Mouse (Mus musculus) forebrain, embryonic 15.5 days (tissue): ENCODE measurements at regions not wholly inside any gene's neighbourhood (a gene's known extent, or its start where the extent isn't known, plus 50 kb on each side); places are given as distances from the start of the nearest gene placed in this dataset.
"Not testable (repeated sequence)": the region's sequence is repeated elsewhere in the genome, so short reads cannot be mapped to it uniquely, and the experiment has no call there.

Source experiments
- ATAC-seq: fragments of 200-750 bp; cut with Nextera tagmentation; replicated peaks from 2 replicates; pipeline ENCODE4 v1.8.0; 2017; ENCODE audit warnings: mild to moderate bottlenecking, moderate TSS enrichment, moderate library complexity
- H3K27ac ChIP-seq: fragments of 300-500 bp; sonication (generic); replicated peaks from 2 replicates; pipeline ENCODE4 v1.5.1; 2015; ENCODE audit warnings: mild to moderate bottlenecking, inconsistent platforms
- H3K27me3 ChIP-seq: fragments of 300-500 bp; sonication (generic); 2 replicates; pipeline ENCODE4 v1.6.1; 2015; ENCODE audit warnings: inconsistent platforms
- H3K36me3 ChIP-seq: fragments of 300-500 bp; sonication (generic); 2 replicates; pipeline ENCODE4 v1.6.1; 2015; ENCODE audit warnings: mild to moderate bottlenecking, inconsistent platforms
- H3K4me1 ChIP-seq: fragments of 300-500 bp; sonication (generic); 2 replicates; pipeline ENCODE4 v1.6.1; 2015; ENCODE audit warnings: inconsistent platforms
- H3K4me2 ChIP-seq: fragments of 300-500 bp; sonication (generic); replicated peaks from 2 replicates; pipeline ENCODE4 v1.6.1; 2015; ENCODE audit warnings: mild to moderate bottlenecking, inconsistent platforms
- H3K4me3 ChIP-seq: fragments of 300-500 bp; sonication (generic); 2 replicates; pipeline ENCODE4 v1.5.1; 2015; ENCODE audit warnings: mild to moderate bottlenecking, inconsistent platforms
- H3K9ac ChIP-seq: fragments of 300-500 bp; sonication (generic); replicated peaks from 2 replicates; pipeline ENCODE4 v1.6.1; 2015; ENCODE audit warnings: mild to moderate bottlenecking, inconsistent platforms
- H3K9me3 ChIP-seq: fragments of 300-500 bp; sonication (generic); 2 replicates; pipeline ENCODE4 v1.6.1; 2016; ENCODE audit warnings: inconsistent platforms
- WGBS: fragments of 180-500 bp; shearing (Covaris S2); methylation state at CpG from one replicate; pipeline ENCODE4 v1.1.7; 2015; ENCODE audit warnings: mixed read lengths; 5-methylcytosine and 5-hydroxymethylcytosine counted together

GRCm38 (mm10) chr15:3171774-3172173, 96.6 kb upstream of the Selenop start:
- Histone ChIP-seq H3K4me3 (no peak overlapping the region), H3K36me3 (no peaks in the 10 kb centered on the region), H3K27ac (no peak overlapping the region), H3K27me3 (no peaks in the 10 kb centered on the region), H3K4me2 (no peak overlapping the region), H3K9me3 (no peaks in the 10 kb centered on the region), H3K9ac (no peak overlapping the region), H3K4me1 (no peaks in the 10 kb centered on the region)
- ATAC-seq, result no peak

GRCm38 (mm10) chr15:3174072-3174471, 94.3 kb upstream of the Selenop start:
- Histone ChIP-seq H3K27ac (no peak overlapping the region), H3K9ac (no peak overlapping the region), H3K4me2 (no peak overlapping the region), H3K4me3 (no peak overlapping the region), H3K9me3 (no peaks in the 10 kb centered on the region), H3K4me1 (no peaks in the 10 kb centered on the region), H3K27me3 (no peaks in the 10 kb centered on the region), H3K36me3 (no peaks in the 10 kb centered on the region)
- WGBS, result 69% methylated on average over 2 of the region's 2 CpGs
- ATAC-seq, result no peak

- H3K27ac ChIP-seq, result no peak overlapping the region
- no peaks in the 10 kb centered on the region for H3K9me3 ChIP-seq
- WGBS, result 53% methylated on average over 2 of the region's 2 CpGs
- H3K9ac ChIP-seq, result no peak overlapping the region
- no peak overlapping the region for H3K4me3 ChIP-seq
- H3K36me3 ChIP-seq, result no peaks in the 10 kb centered on the region
- H3K4me1 ChIP-seq, result no peaks in the 10 kb centered on the region
- no peaks in the 10 kb centered on the region for H3K27me3 ChIP-seq
- ATAC-seq, result no peak
- no peak overlapping the region for H3K4me2 ChIP-seq
These were observed 93.5 kb upstream of the Selenop start for GRCm38 (mm10) chr15:3174848-3175247.

GRCm38 (mm10) chr15:3201912-3202653, 66.3 kb upstream of the Selenop start:
- Histone ChIP-seq H3K4me2 (no peak overlapping the region), H3K9me3 (no peaks in the 10 kb centered on the region), H3K4me1 (no peaks in the 10 kb centered on the region), H3K36me3 (no peaks in the 10 kb centered on the region), H3K4me3 (no peak overlapping the region), H3K27ac (no peak overlapping the region), H3K27me3 (no peaks in the 10 kb centered on the region), H3K9ac (no peak overlapping the region)
- peak; percentile 61; the same call in 1 of the 2 replicates for ATAC-seq
- WGBS, result 83% methylated on average over 2 of the region's 2 CpGs

GRCm38 (mm10) chr15:3205522-3205921, 62.8 kb upstream of the Selenop start:
- Histone ChIP-seq H3K4me3 (no peak overlapping the region), H3K27me3 (no peaks in the 10 kb centered on the region), H3K9me3 (no peaks in the 10 kb centered on the region), H3K27ac (no peak overlapping the region), H3K4me1 (no peaks in the 10 kb centered on the region), H3K4me2 (no peak overlapping the region), H3K36me3 (no peaks in the 10 kb centered on the region), H3K9ac (no peak overlapping the region)
- 73% methylated on average over 6 of the region's 6 CpGs for WGBS
- ATAC-seq, result no peak

GRCm38 (mm10) chr15:3206076-3206475, 62.3 kb upstream of the Selenop start:
- not testable (repeated sequence) for H3K4me2 ChIP-seq, H3K27me3 ChIP-seq, H3K4me3 ChIP-seq, ATAC-seq, H3K36me3 ChIP-seq, H3K9me3 ChIP-seq, H3K27ac ChIP-seq, H3K4me1 ChIP-seq, H3K9ac ChIP-seq
- WGBS, result 81% methylated on average over 6 of the region's 6 CpGs

- Histone ChIP-seq H3K4me3 (no peak overlapping the region), H3K4me1 (no peaks in the 10 kb centered on the region), H3K27ac (no peak overlapping the region), H3K4me2 (no peak overlapping the region), H3K9ac (no peak overlapping the region), H3K9me3 (no peaks in the 10 kb centered on the region), H3K27me3 (no peaks in the 10 kb centered on the region), H3K36me3 (no peaks in the 10 kb centered on the region)
- 8% methylated on average over 4 of the region's 4 CpGs for WGBS
- ATAC-seq, result peak; percentile 71; the same call in 1 of the 2 replicates
These were observed 54.6 kb upstream of the Selenop start for GRCm38 (mm10) chr15:3213721-3214120.

- Histone ChIP-seq H3K27ac (no peak overlapping the region), H3K27me3 (no peaks in the 10 kb centered on the region), H3K4me2 (no peak overlapping the region), H3K36me3 (no peaks in the 10 kb centered on the region), H3K9me3 (no peaks in the 10 kb centered on the region), H3K9ac (no peak overlapping the region), H3K4me3 (no peak overlapping the region), H3K4me1 (no peaks in the 10 kb centered on the region)
- no peak for ATAC-seq
- 46% methylated on average over 1 of the region's 1 CpGs for whole genome bisulfite sequencing
These were observed 53.1 kb upstream of the Selenop start for GRCm38 (mm10) chr15:3215201-3215600.
